19 mouse cellular contexts compared by ENCODE assay signal in genomic region chr16:96304438-96304837, GRCm38 (mm10).
DNase-seq lines count a peak whose midpoint lies in the region; ATAC-seq and TF ChIP-seq lines count a peak whose summit lies in the region.
"Had no signal": no experiment of that assay in that cellular context is flagged by ENCODE, and none has a peak within 500 bp of the region (broad histone marks: within the 10 kb centered on the region; RNA-seq: fewer than 3 reads in every experiment).

No protein-coding gene starts in this region.

- intact Hi-C loops in left cerebral cortex, adult 2 months (cut with DNase I): no loop called here

- peak; percentile 52; the same call in 1 of the 2 replicates for ATAC-seq in frontal cortex, adult (ENCODE audit: low TSS enrichment)
- ATAC-seq: forebrain, embryonic 16.5 days; intestine, embryonic 16.5 days had no signal

- peak overlapping the region; percentile 11; the same call in 1 of the 2 replicates for H3K27ac ChIP-seq in left cerebral cortex, adult 2 months
- H3K27ac ChIP-seq: embryonic facial prominence, embryonic 12.5 days; forebrain, embryonic 12.5 days; heart, adult 2 months; heart, embryonic 15.5 days; hindbrain, embryonic 13.5 days had no signal

- no peak for DNase-seq in frontal cortex, postnatal 25 days (ENCODE audit: low spot score in 2 of 2)
- no peak for DNase-seq in left cerebral cortex, adult 2 months (ENCODE audit: extremely low spot score in 1 of 2, low spot score in 2 of 2)
- no peak for DNase-seq in left cerebral cortex, adult 8-10 months (ENCODE audit: low spot score in 2 of 2)
- peak; percentile 73 for DNase-seq in brain, adult 2 months (ENCODE audit: low read depth, low spot score)
- peak; percentile 64 for DNase-seq in telencephalon, adult 2 months (ENCODE audit: low read depth, low spot score)
- DNase-seq in liver: no peak
- DNase-seq: adrenal gland, adult 8-10 months; cerebellum, adult 18-20 months; cerebellum, postnatal 10 days; gastrocnemius, postnatal 36 days; heart, adult 2 months; heart, postnatal 14 days had no signal

- no peak overlapping the region for H3K4me3 ChIP-seq in left cerebral cortex, adult 2 months
- H3K4me3 ChIP-seq: embryonic facial prominence, embryonic 12.5 days; forebrain, embryonic 12.5 days; heart, adult 2 months; heart, embryonic 15.5 days; hindbrain, embryonic 13.5 days had no signal

- no peak for TF ChIP-seq CTCF in left cerebral cortex, adult 2 months (IDR thresholded peaks at IDR 0.05)

Comparison
In these comparisons a context has a peak if more than half of its experiments do, and no peak if none do; other contexts are left out.
1. DNase-seq: peak in brain, adult 2 months (single experiment) and telencephalon, adult 2 months (single experiment); none in frontal cortex, postnatal 25 days (0 of 2), left cerebral cortex, adult 2 months (0 of 2), left cerebral cortex, adult 8-10 months (0 of 2) and liver (single experiment).